19 mouse cellular contexts compared by ENCODE assay signal in genomic region chr17:86183788-86184187, GRCm38 (mm10). TPM values are rescaled to one million over a fixed set of nuclear protein-coding genes. Genes with fewer than 3 reads are reported as not detected.
DNase-seq lines count a peak whose midpoint lies in the region; ATAC-seq and TF ChIP-seq lines count a peak whose summit lies in the region.
"Had no signal": no experiment of that assay in that cellular context is flagged by ENCODE, and none has a peak within 500 bp of the region (broad histone marks: within the 10 kb centered on the region; RNA-seq: fewer than 3 reads in every experiment).

No protein-coding gene starts in this region.

- H3K4me3 ChIP-seq in intestine, postnatal 0 days (ENCODE audit: low read depth, low read length), result no peak overlapping the region
- no peak overlapping the region for H3K4me3 ChIP-seq in intestine, embryonic 16.5 days (ENCODE audit: low read length)
- no peak overlapping the region for H3K4me3 ChIP-seq in lung, postnatal 0 days (ENCODE audit: low read depth, low read length)
- H3K4me3 ChIP-seq: embryonic facial prominence, embryonic 13.5 days; gastrocnemius, adult 2 months; hindbrain, embryonic 12.5 days; kidney, embryonic 15.5 days; limb, embryonic 12.5 days; liver, embryonic 15.5 days; midbrain, embryonic 13.5 days; neural tube, embryonic 13.5 days had no signal

- DNase-seq in cerebellum, postnatal 25 days, result peak; percentile 49 to 55
- no peak for DNase-seq in cerebellum, adult 8-10 months
- no peak for DNase-seq in lung, postnatal 0 days (ENCODE audit: low spot score)
- DNase-seq in lung, adult 18-20 months, result no peak
- DNase-seq in natural killer cell, adult 2 months (ENCODE audit: low spot score in 2 of 2), result no peak
- DNase-seq: adrenal gland, adult 2 months; gastrocnemius, adult 2 months; heart, adult 11 months; kidney, postnatal 4 days had no signal

- 63% methylated on average over 2 of the region's 2 CpGs for whole genome bisulfite sequencing in intestine, postnatal 0 days
- WGBS in intestine, embryonic 16.5 days, result 51% methylated on average over 2 of the region's 2 CpGs
- WGBS in lung, postnatal 0 days, result 33% methylated on average over 2 of the region's 2 CpGs

- H3K27me3 ChIP-seq in intestine, postnatal 0 days (replicated peaks; ENCODE audit: control insufficient read depth, insufficient read depth, low read length), result no peaks in the 10 kb centered on the region
- no peaks in the 10 kb centered on the region for H3K27me3 ChIP-seq in intestine, embryonic 16.5 days (replicated peaks; ENCODE audit: control insufficient read depth, insufficient read depth, low read length)
- no peaks in the 10 kb centered on the region for H3K27me3 ChIP-seq in lung, postnatal 0 days (replicated peaks; ENCODE audit: insufficient read depth, low read length)
- H3K27me3 ChIP-seq: embryonic facial prominence, embryonic 13.5 days; hindbrain, embryonic 12.5 days; kidney, embryonic 15.5 days; limb, embryonic 12.5 days; midbrain, embryonic 13.5 days; neural tube, embryonic 13.5 days had no signal

- no peak for ATAC-seq in intestine, postnatal 0 days
- no peak for ATAC-seq in intestine, embryonic 16.5 days
- no peak for ATAC-seq in lung, postnatal 0 days

- H3K9me3 ChIP-seq in intestine, postnatal 0 days (ENCODE audit: control insufficient read depth), result no peaks in the 10 kb centered on the region
- no peaks in the 10 kb centered on the region for H3K9me3 ChIP-seq in intestine, embryonic 16.5 days (ENCODE audit: control insufficient read depth, low read length)
- no peaks in the 10 kb centered on the region for H3K9me3 ChIP-seq in lung, postnatal 0 days (ENCODE audit: low read length)
- H3K9me3 ChIP-seq: embryonic facial prominence, embryonic 13.5 days; hindbrain, embryonic 12.5 days; kidney, embryonic 15.5 days; limb, embryonic 12.5 days; liver, embryonic 15.5 days; midbrain, embryonic 13.5 days had no signal

- no peak for TF ChIP-seq EP300 in lung, postnatal 0 days (IDR thresholded peaks at IDR 0.05)

- TF ChIP-seq CTCF in intestine, postnatal 0 days (IDR thresholded peaks at IDR 0.05; ENCODE audit: low read depth), result peak; percentile 7; the same call in 1 of the 2 replicates
- TF ChIP-seq CTCF in lung, postnatal 0 days (IDR thresholded peaks at IDR 0.05), result peak; percentile 37

- no peak overlapping the region for H3K9ac ChIP-seq in intestine, postnatal 0 days (ENCODE audit: low read depth, low read length)
- H3K9ac ChIP-seq in intestine, embryonic 16.5 days (ENCODE audit: low read depth, low read length), result no peak overlapping the region
- H3K9ac ChIP-seq in lung, postnatal 0 days (replicated peaks; ENCODE audit: low read depth), result no peak overlapping the region
- H3K9ac ChIP-seq: embryonic facial prominence, embryonic 13.5 days; hindbrain, embryonic 12.5 days; kidney, embryonic 15.5 days; limb, embryonic 12.5 days; liver, embryonic 15.5 days; midbrain, embryonic 13.5 days; neural tube, embryonic 13.5 days had no signal

- no peak overlapping the region for H3K4me2 ChIP-seq in intestine, postnatal 0 days (replicated peaks; ENCODE audit: low read depth)
- no peak overlapping the region for H3K4me2 ChIP-seq in intestine, embryonic 16.5 days (ENCODE audit: low read depth, low read length)
- H3K4me2 ChIP-seq in lung, postnatal 0 days (replicated peaks; ENCODE audit: low read depth, low read length), result no peak overlapping the region
- H3K4me2 ChIP-seq: embryonic facial prominence, embryonic 13.5 days; hindbrain, embryonic 12.5 days; kidney, embryonic 15.5 days; limb, embryonic 12.5 days; liver, embryonic 15.5 days; midbrain, embryonic 13.5 days; neural tube, embryonic 13.5 days had no signal

- no peaks in the 10 kb centered on the region for H3K36me3 ChIP-seq in intestine, postnatal 0 days (ENCODE audit: control insufficient read depth, insufficient read depth)
- H3K36me3 ChIP-seq in intestine, embryonic 16.5 days (ENCODE audit: control insufficient read depth, insufficient read depth, low read length), result no peaks in the 10 kb centered on the region
- no peaks in the 10 kb centered on the region for H3K36me3 ChIP-seq in lung, postnatal 0 days (ENCODE audit: insufficient read depth, low read length)
- H3K36me3 ChIP-seq: embryonic facial prominence, embryonic 13.5 days; hindbrain, embryonic 12.5 days; limb, embryonic 12.5 days; liver, embryonic 15.5 days; midbrain, embryonic 13.5 days; neural tube, embryonic 13.5 days had no signal

- no peak overlapping the region for H3K27ac ChIP-seq in intestine, postnatal 0 days (ENCODE audit: low read depth, low read length)
- no peak overlapping the region for H3K27ac ChIP-seq in intestine, embryonic 16.5 days (ENCODE audit: low read length)
- no peak overlapping the region for H3K27ac ChIP-seq in lung, postnatal 0 days (ENCODE audit: low read length)
- H3K27ac ChIP-seq: embryonic facial prominence, embryonic 13.5 days; gastrocnemius, adult 2 months; hindbrain, embryonic 12.5 days; kidney, embryonic 15.5 days; limb, embryonic 12.5 days; liver, embryonic 15.5 days; macrophage; midbrain, embryonic 13.5 days; neural tube, embryonic 13.5 days had no signal

- H3K4me1 ChIP-seq in intestine, postnatal 0 days (replicated peaks; ENCODE audit: control insufficient read depth, insufficient read depth, low read length), result 0 out of 2 replicates have a peak, but pooled peaks cover 4% of the 10 kb centered on the region
- H3K4me1 ChIP-seq in intestine, embryonic 16.5 days (ENCODE audit: control insufficient read depth, insufficient read depth, low read length), result peaks cover 15% of the 10 kb centered on the region
- peaks cover 5% of the 10 kb centered on the region for H3K4me1 ChIP-seq in lung, postnatal 0 days (ENCODE audit: insufficient read depth, low read depth, low read length)

RNA-seq across cellular contexts. Expression of gene Prkce, which starts 16.2 kb away (rescaled TPM):
- 5.2 and 8.0 TPM in 2 replicates for polyA plus RNA-seq in intestine, postnatal 0 days (2015; fragmentation: Nextera tagmentation; extraction: Ambion mirVana)
- 5.0 TPM in 2 replicates for polyA plus RNA-seq in intestine, embryonic 16.5 days (2015; fragmentation: Nextera tagmentation; extraction: Ambion mirVana)
- 10.6 and 10.9 TPM in 2 replicates for polyA plus RNA-seq in lung, postnatal 0 days (2015; fragmentation: Nextera tagmentation; extraction: Ambion mirVana)

RNA-seq across cellular contexts. Expression of gene Srbd1, which starts 38.8 kb away (rescaled TPM):
- 3.4 and 3.6 TPM in 2 replicates for polyA plus RNA-seq in intestine, postnatal 0 days (2015; fragmentation: Nextera tagmentation; extraction: Ambion mirVana)
- 13.2 and 13.3 TPM in 2 replicates for polyA plus RNA-seq in intestine, embryonic 16.5 days (2015; fragmentation: Nextera tagmentation; extraction: Ambion mirVana)
- polyA plus RNA-seq in lung, postnatal 0 days (2015; fragmentation: Nextera tagmentation; extraction: Ambion mirVana), result 4.0 and 6.4 TPM in 2 replicates

Comparison
In these comparisons a context has a peak if more than half of its experiments do, and no peak if none do; other contexts are left out.
1. DNase-seq: peak in cerebellum, postnatal 25 days (2 of 2); none in cerebellum, adult 8-10 months (single experiment), lung, postnatal 0 days (single experiment), lung, adult 18-20 months (0 of 2) and natural killer cell, adult 2 months (0 of 2).